Mouse (Mus musculus) limb, embryonic 10.5 days (tissue): ENCODE data around the gene Ncln. TPM values are rescaled to one million over a fixed set of nuclear protein-coding genes. Genes with fewer than 3 reads are reported as not detected.

Experiments used
- DNase-seq: peaks from one replicate; pipeline ENCODE4 v3.0.0-alpha.2; 2017; ENCODE audit warnings: low spot score
- H3K27ac ChIP-seq: fragments of 300-500 bp; sonication (generic); 2 replicates; pipeline ENCODE4 v1.5.1; 2016; ENCODE audit warnings: mild to moderate bottlenecking
- H3K27me3 ChIP-seq: fragments of 300-500 bp; sonication (generic); 2 replicates; pipeline ENCODE4 v1.6.1; 2016; ENCODE audit warnings: low read depth, mild to moderate bottlenecking; ENCODE audit not compliant: poor library complexity, severe bottlenecking
- H3K36me3 ChIP-seq: fragments of 300-500 bp; sonication (generic); 2 replicates; pipeline ENCODE4 v1.6.1; 2016; ENCODE audit warnings: mild to moderate bottlenecking, moderate library complexity
- H3K4me1 ChIP-seq: fragments of 300-500 bp; sonication (generic); 2 replicates; pipeline ENCODE4 v1.6.1; 2016
- H3K4me3 ChIP-seq: fragments of 300-500 bp; sonication (generic); 2 replicates; pipeline ENCODE4 v1.5.1; 2016; ENCODE audit warnings: mild to moderate bottlenecking, moderate library complexity
- H3K9me3 ChIP-seq: fragments of 300-500 bp; sonication (generic); replicated peaks from 2 replicates; pipeline ENCODE4 v1.6.1; 2016; ENCODE audit warnings: mild to moderate bottlenecking
- WGBS: fragments of 180-500 bp; shearing (Covaris S2); methylation state at CpG from one replicate; pipeline ENCODE4 v1.1.7; 2016; 5-methylcytosine and 5-hydroxymethylcytosine counted together
- polyA plus RNA-seq: library from polyadenylated mRNA; unstranded; fragments of >200 nt; fragmentation: Nextera tagmentation; extraction: Ambion mirVana; gene quantifications from 2 replicates; pipeline ENCODE4 v1.2.1, GENCODE M21; 2016

Gene Ncln
- polyA plus RNA-seq = 100 and 102 TPM in 2 replicates

DNA sequence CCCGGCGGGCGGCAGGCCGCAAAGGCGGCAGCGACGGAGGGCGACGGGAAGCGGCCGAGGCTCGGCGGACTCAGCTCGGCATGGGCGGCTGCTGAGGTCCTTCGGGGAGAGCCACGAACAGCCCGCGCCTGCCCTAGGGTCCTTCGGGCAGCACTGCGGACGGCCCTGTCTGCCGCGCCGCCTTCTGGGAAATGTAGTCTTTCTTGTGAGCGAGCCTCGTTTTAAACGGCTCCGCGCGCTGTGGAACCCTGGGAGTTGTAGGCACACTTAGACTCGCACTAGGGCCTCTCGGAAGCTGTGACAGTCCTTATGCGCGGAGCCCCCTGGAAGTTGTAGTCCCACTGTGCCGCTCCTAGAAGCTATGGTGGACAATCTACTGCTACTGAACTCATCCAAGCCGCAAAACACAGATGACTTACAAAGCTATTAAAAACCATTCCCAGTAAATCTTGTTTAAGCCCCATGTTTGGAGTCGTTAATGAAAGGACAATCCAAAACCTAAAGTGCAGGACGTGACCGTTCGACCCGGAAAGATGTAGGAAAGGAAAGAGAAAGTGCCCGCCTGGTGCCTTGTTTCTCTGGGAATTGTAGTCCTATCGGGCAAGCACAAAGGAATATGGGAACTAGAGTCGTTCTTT is at the start of gene Ncln:
TSS of gene Ncln (minus strand) at position 129 of the 638 bp plus-strand sequence.
- peaks cover 42% of the 10 kb centered on the region for H3K4me1 ChIP-seq
- peak within 1 kb of the TSS; percentile 90 for H3K4me3 ChIP-seq
- under 1% methylated on average over 45 of the region's 45 CpGs for WGBS
- H3K9me3 ChIP-seq = no peaks in the 10 kb centered on the region
- H3K36me3 ChIP-seq = peaks cover 34% of the 10 kb centered on the region
- no peaks in the 10 kb centered on the region for H3K27me3 ChIP-seq
- peak; percentile 99 for DNase-seq
- peak within 1 kb of the TSS; percentile 87 for H3K27ac ChIP-seq

DNA sequence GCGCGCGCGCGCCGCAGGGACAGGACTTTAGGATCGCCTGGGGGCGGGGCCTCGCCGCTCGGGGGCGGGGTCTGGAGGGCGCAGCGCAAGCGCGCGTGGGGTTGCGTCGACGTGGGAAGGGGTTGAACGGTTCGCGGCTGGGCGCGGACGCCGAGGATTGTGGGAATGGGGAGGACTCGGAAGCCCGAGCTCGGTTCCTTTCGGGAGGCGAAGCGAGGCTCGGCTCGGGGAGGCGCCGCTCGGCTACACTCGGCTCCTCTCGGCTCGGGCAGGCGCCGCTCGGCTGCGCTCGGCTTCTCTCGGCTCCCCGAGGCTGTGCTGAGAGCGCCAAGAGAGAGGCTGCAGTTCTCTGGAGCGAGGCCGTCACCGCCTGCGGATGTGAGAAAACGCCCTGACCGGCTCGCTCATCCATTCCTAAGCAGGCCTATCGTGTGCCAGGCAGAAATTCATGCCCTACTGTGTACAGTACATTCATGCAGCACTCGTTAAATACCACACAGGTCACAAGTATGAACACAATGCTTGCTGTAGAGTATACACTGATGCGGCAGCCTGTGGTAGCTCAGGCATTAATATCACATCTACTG is 49.1 kb upstream of the Ncln start, which contains the start of gene Gna11:
TSS of gene Gna11 (minus strand) at position 30 of the 587 bp plus-strand sequence.
- WGBS = 1% methylated on average over 59 of the region's 59 CpGs
- peaks cover 46% of the 10 kb centered on the region for H3K4me1 ChIP-seq
- peak within 1 kb of the TSS; percentile 94 for H3K27ac ChIP-seq
- no peaks in the 10 kb centered on the region for H3K27me3 ChIP-seq
- peaks cover 28% of the 10 kb centered on the region for H3K36me3 ChIP-seq
- H3K4me3 ChIP-seq = peak within 1 kb of the TSS; percentile 92
- DNase-seq = peak; percentile 99
- H3K9me3 ChIP-seq = no peaks in the 10 kb centered on the region

DNA sequence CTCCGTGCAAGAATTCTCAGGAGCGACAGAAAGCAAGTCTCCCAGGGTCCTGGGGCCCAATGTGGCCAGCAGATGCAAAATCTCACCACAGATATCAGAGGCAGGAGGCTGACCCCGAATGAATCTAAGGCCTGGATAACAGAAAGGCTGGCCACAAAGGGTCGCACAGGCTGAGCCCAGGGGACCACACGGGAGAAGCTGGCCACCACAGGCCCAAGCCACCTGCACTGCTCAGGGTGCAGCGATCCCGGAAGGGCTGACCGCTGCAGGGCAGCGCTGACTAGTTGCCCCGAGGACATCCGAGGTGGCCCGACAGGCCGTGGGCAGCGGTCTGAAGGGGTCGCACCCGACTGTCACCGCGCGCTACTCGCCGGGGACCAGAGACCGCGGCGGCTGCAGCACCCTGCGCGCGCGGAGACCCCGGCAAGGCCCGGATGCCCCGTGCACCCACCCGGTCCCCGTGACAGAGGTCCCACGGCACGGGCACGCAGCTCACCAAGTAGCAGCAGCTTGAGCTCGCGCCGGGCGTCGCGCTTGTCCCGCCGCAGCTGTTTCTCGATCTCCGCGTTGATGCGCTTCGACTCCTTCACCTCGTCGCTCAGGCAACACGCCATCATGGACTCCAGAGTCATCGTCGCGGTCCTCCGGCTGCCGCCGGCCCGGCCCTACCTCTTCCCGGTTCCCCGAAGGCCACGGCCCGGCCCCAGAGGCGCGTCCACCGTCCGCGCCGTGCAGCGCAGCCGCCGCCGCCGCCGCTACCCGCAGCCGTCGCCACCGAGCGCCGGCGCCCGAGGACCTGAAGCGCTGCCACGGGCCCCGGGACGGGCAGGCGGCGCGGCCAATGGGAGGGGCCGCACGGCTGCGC is 48.3 kb upstream of the Ncln start:
- peak overlapping the region; percentile 94 for H3K27ac ChIP-seq

DNA sequence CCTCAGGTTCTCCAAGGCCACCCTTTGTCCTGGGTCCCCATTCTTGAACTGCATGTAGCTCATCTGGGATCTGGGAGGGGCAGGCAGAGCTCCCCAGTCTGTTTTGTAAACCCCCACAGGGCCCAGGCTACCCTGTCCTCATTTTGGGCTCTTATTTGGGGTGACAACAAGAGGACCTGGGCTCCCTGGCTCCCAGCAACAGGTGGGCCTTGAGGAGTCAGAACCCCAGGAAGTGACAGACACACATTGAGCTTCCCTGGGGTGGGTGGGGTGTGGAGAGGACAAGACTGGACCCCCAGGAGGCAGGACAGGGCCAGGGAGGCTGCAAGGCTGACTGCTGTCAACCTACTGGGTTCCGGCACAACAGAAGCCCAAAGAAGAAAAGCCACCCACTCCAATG is 47.4 kb upstream of the Ncln start:
- no peak for DNase-seq
- H3K36me3 ChIP-seq = peaks cover 44% of the 10 kb centered on the region
- H3K4me1 ChIP-seq = peaks cover 49% of the 10 kb centered on the region
- WGBS = 84% methylated on average over 1 of the region's 1 CpGs
- H3K4me3 ChIP-seq = peak overlapping the region; percentile 92
- H3K27me3 ChIP-seq = no peaks in the 10 kb centered on the region
- H3K27ac ChIP-seq = peak overlapping the region; percentile 94
- H3K9me3 ChIP-seq = no peaks in the 10 kb centered on the region

More for the DNA sequence above, 48.3 kb upstream of the Ncln start:
- no peak for DNase-seq
- H3K27me3 ChIP-seq = no peaks in the 10 kb centered on the region
- peaks cover 49% of the 10 kb centered on the region for H3K4me1 ChIP-seq
- under 1% methylated on average over 92 of the region's 93 CpGs for WGBS
- no peaks in the 10 kb centered on the region for H3K9me3 ChIP-seq
- peaks cover 35% of the 10 kb centered on the region for H3K36me3 ChIP-seq
- peak overlapping the region; percentile 92 for H3K4me3 ChIP-seq

DNA sequence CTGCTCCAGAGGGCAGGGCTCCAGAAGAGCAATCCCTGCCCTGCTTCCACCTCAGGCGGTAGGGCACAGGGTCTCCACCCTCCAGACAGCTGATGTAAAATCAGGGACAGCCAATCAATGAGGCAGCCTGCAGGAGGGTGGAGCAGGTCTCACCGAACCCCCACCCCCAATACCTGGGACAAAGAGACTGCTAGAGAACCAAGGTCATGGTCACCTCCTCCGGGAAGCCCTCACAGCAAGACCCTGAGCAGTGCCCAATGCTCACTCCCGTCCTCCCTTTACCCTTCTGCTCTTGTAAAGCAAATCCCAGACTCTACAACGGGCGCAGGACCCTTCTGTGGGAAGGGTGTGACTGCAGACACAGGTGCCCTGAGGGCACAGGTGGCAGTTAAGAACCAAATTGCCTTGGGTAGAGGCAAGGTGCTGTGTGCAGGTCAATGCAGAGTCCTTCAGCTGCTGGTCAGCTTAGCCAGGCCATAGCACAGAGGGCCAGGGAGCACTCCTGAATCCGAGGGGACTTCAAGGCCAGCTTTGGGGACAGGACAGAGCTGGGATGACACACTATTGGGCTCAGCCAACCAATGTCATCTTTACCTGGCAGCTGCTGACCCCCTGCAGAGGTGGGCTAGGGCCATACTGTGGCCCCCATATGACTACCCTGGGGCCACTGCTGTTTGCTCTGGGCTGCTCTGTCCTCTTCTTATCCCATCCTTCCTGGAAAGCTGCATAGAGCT is 46.7 kb upstream of the Ncln start:
- Histone ChIP-seq H3K27me3 (no peaks in the 10 kb centered on the region), H3K4me1 (peaks cover 49% of the 10 kb centered on the region), H3K9me3 (no peaks in the 10 kb centered on the region), H3K4me3 (peak overlapping the region; percentile 92), H3K36me3 (peaks cover 52% of the 10 kb centered on the region), H3K27ac (no peak overlapping the region)
- DNase-seq = no peak
- 75% methylated on average over 7 of the region's 7 CpGs for WGBS

DNA sequence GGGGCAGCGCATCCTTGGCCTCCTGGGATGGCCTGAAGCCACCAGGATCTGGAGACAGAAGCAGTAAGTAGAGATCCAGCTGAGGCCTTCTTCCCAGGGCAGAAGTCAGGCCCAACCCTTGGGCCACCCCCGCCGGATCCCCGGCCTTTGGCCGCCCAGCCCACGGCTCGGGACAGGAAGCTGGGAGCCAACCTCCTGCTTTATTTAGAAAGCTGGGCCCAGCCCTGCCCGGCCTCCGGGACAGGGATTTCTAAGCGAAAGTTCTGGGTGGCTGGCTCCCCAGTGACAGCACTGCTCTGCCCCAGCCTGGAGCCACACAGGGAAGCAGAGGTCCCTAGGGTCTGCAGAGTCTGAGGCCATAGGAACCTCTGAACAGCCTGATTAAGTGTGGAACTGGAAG is 45.6 kb upstream of the Ncln start:
- DNase-seq = no peak
- no peak overlapping the region for H3K27ac ChIP-seq
- peaks cover 49% of the 10 kb centered on the region for H3K4me1 ChIP-seq
- peak overlapping the region; percentile 11; the same call in 1 of the 2 replicates for H3K4me3 ChIP-seq
- peaks cover 62% of the 10 kb centered on the region for H3K36me3 ChIP-seq
- no peaks in the 10 kb centered on the region for H3K27me3 ChIP-seq
- 89% methylated on average over 10 of the region's 10 CpGs for WGBS
- no peaks in the 10 kb centered on the region for H3K9me3 ChIP-seq

DNA sequence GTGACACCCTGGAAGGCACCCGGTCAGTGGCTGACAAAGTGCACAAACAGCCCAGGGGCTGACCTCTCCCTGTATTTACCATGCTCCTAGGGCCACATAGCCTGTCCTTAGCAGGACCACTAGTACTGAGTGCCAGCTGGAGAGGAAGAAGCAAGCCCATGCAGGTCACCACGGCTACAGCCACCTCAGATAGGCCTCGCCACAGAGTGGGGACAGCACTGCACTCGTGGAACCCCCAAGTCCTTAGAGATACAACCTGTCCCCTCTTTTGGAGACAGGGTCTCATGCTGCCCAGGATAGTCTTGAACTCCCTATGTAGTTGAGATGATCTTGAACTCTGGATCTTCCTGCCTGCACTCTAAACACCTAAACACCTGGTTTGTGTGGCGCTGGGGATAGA is 45.2 kb upstream of the Ncln start:
- H3K4me1 ChIP-seq = peaks cover 49% of the 10 kb centered on the region
- no peak overlapping the region for H3K27ac ChIP-seq
- DNase-seq = no peak
- H3K27me3 ChIP-seq = no peaks in the 10 kb centered on the region
- 88% methylated on average over 5 of the region's 5 CpGs for WGBS
- H3K9me3 ChIP-seq = no peaks in the 10 kb centered on the region
- no peak overlapping the region for H3K4me3 ChIP-seq
- peaks cover 63% of the 10 kb centered on the region for H3K36me3 ChIP-seq

DNA sequence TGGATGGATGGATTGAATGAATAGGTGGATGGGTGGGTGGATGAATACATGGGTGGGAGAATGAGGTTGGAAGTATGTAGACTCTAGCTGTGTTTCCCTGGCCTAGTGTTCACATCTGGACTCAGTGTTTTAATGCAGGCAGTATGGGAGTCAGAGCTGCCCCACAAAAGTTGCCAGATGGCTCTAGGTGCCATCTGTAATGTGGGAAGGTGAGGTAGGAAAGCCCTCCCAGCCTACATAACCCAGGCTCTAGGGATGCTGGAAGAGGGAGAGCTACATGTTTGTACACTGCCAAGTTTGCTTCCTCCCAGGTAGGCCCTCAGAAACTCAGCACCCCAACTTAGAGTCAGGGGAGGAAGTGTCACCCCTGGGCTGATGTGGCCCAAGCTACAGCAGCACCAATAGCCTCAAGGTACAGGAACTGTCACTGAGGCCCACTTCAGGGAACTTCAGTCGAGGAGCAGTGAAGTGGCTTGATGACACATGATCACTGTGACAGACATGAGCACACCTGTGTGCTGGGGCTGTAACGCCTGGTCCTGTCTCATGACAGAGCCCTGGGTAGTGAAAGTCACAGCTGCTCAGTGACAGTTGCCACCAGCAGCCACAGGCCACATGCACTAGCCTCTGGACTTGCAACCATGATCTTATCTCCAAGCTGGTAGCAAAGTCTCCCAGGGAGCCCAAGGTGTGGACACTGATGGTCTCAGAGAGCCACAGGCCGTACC is 42.3 kb upstream of the Ncln start:
- DNase-seq = no peak
- no peak overlapping the region for H3K4me3 ChIP-seq
- no peaks in the 10 kb centered on the region for H3K27me3 ChIP-seq
- peaks cover 41% of the 10 kb centered on the region for H3K4me1 ChIP-seq
- 91% methylated on average over 3 of the region's 3 CpGs for WGBS
- H3K27ac ChIP-seq = no peak overlapping the region
- peaks cover 90% of the 10 kb centered on the region for H3K36me3 ChIP-seq
- no peaks in the 10 kb centered on the region for H3K9me3 ChIP-seq

DNA sequence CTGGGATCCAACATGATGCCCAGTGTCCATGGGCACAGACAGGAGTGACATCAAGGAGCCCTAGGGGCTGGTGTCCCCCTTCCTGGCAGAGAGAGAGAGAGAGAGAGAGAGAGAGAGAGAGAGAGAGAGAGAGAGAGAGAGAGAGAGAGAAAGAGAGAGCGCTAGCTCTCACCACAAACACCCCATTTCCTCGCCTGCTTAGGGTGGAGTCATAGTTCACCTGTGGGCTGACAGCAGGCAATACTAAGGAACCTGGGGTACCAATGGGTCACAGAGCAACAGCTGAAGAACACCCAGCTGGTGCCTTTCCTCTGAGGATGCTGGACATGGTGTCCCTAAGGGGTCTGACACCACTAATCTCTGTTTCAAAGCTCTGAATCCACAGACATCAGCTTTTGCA is 41.2 kb upstream of the Ncln start:
- WGBS = 86% methylated on average over 2 of the region's 2 CpGs

DNA sequence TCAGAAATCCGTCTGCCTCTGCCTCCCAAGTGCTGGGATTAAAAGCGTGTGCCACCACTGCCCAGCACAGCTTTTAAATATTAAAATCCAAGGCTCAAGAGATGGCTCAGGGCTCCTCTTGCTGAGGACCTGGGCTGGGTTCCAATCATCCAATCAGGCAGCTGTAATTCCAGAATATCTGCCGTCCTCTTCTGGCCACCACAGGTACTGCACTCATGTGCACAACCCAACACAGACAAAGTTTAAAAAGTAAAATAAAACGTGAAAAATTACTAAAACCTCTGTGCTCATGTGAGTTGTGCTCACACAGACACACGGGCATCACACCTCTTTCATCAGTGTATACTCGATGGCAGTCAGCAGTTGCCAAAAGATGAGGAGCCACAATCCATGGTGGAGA is 40.5 kb upstream of the Ncln start:
- no peak for DNase-seq
- 76% methylated on average over 6 of the region's 6 CpGs for WGBS
- H3K36me3 ChIP-seq = peaks cover 93% of the 10 kb centered on the region
- H3K9me3 ChIP-seq = no peaks in the 10 kb centered on the region
- H3K4me1 ChIP-seq = peaks cover 23% of the 10 kb centered on the region
- no peak overlapping the region for H3K4me3 ChIP-seq
- H3K27ac ChIP-seq = no peak overlapping the region
- no peaks in the 10 kb centered on the region for H3K27me3 ChIP-seq

More for the DNA sequence above, 41.2 kb upstream of the Ncln start:
- no peak overlapping the region for H3K27ac ChIP-seq
- DNase-seq = no peak
- H3K36me3 ChIP-seq = peaks cover 93% of the 10 kb centered on the region
- H3K27me3 ChIP-seq = no peaks in the 10 kb centered on the region
- H3K9me3 ChIP-seq = no peaks in the 10 kb centered on the region
- H3K4me3 ChIP-seq = no peak overlapping the region
- peaks cover 30% of the 10 kb centered on the region for H3K4me1 ChIP-seq

DNA sequence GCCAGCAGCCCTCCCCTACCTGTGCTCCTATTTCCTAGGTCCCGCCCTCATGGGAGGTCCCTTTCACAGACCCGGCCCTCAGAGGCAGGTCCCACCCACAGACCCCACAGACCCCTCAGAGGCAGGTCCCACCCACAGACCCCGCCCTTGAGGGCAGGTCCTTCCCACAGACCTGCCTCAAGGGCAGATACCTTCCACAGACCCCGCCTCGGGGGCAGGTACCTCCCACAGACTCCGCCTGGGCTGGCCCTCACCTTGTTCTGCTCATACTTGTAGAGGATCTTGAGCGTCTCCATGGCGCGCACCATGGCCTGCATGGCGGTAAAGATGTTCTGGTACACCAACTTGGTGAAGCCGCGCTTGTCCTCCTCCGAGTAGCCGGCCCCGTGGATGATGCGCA is 38.6 kb upstream of the Ncln start:
- 47% methylated on average over 16 of the region's 16 CpGs for WGBS
- H3K9me3 ChIP-seq = no peaks in the 10 kb centered on the region
- H3K4me1 ChIP-seq = peaks cover 11% of the 10 kb centered on the region
- no peak overlapping the region for H3K27ac ChIP-seq
- H3K4me3 ChIP-seq = no peak overlapping the region
- no peak for DNase-seq
- peaks cover 94% of the 10 kb centered on the region for H3K36me3 ChIP-seq
- H3K27me3 ChIP-seq = no peaks in the 10 kb centered on the region

DNA sequence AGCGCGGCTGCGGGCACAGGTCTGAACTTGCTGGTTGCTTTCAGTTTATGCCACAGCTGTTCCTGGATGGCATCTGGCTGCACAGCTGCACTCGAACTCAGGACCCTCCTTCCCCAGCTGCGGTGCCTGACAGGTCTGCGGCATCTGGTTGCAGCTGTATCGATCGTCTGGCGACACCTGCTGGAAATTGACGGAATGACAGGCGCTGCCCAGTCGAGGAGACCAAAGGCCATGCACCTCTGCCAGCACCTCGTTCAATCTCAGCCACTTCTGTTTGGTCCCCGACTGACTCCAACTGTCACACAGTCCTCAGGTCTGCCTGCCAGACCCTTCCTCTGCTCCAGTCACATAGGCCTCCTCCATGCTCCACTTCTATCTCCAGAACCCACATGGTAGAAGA is 30.6 kb upstream of the Ncln start:
- DNase-seq = peak; percentile 91
- Histone ChIP-seq H3K4me1 (peaks cover 10% of the 10 kb centered on the region), H3K4me3 (no peak overlapping the region), H3K36me3 (peaks cover 40% of the 10 kb centered on the region), H3K27ac (no peak overlapping the region), H3K27me3 (peaks cover 17% of the 10 kb centered on the region), H3K9me3 (no peaks in the 10 kb centered on the region)
- 17% methylated on average over 14 of the region's 14 CpGs for WGBS
